Mouse (Mus musculus): ENCODE results near the gene Cyfip2.
"Not testable (repeated sequence)": the region's sequence is repeated elsewhere in the genome, so short reads cannot be mapped to it uniquely, and the experiment has no call there.

Cyfip2 gene

DNA sequence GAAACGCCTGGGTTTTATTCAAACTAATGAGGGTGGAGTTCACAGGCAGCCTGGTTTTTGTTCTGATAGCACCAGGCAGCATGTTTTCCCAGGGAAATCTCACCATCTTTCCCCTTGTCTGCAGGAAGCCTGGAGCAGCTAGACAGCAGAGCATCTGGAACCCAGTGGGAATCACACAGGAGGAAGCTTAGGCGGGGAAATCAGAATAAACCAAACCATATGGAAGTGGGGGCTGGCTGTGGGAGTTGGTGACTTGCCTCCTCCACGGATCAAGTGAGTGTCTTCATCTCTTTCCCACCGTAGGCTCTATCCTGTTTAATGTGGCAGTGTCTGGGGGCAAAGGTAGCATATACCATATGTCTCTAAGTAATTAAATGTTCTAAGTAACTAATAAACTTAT is 127.2 kb downstream of the Cyfip2 start:
- no peak for DNase-seq (ENCODE audit: low spot score)

DNA sequence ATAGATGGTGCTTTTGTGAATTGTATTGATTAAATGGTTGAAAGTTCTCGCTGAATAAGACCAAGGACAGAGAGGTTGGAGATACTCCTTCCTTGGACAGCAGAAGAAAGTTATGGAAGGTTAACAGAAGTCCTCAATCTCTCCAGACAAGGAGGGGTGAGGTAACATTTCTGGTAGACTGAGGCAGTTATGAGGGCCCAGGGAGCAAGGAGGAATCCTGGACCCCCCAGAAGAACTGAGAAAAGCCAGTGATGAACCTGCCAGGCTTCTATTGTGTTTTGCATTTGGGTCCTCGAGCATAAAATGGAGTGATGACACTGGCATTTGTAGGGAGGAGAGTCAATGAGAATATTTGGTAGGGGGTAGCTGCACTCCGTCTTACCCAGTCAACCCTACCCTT is 127.7 kb downstream of the Cyfip2 start:
- DNase-seq (ENCODE audit: low spot score) = no peak

DNA sequence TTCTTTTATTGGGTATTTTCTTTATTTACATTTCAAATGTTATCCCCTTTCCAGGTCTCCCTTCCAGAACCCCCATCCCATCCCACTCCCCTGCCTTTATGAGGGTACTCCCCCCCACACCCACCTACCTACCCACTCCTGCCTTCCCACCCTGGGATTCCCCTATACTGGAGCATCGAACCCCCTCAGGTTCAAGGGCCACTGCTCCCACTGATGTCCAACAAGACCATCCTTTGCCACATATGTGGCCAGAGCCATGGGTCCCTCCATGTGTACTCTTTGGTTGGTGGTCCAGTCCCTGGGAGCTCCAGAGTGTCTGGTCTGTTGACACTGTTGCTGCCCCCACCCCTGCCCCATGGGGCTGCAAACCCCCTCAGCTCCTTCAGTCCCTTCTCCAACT is 130.6 kb downstream of the Cyfip2 start:
- DNase-seq (ENCODE audit: low spot score) = not testable (repeated sequence)

DNA sequence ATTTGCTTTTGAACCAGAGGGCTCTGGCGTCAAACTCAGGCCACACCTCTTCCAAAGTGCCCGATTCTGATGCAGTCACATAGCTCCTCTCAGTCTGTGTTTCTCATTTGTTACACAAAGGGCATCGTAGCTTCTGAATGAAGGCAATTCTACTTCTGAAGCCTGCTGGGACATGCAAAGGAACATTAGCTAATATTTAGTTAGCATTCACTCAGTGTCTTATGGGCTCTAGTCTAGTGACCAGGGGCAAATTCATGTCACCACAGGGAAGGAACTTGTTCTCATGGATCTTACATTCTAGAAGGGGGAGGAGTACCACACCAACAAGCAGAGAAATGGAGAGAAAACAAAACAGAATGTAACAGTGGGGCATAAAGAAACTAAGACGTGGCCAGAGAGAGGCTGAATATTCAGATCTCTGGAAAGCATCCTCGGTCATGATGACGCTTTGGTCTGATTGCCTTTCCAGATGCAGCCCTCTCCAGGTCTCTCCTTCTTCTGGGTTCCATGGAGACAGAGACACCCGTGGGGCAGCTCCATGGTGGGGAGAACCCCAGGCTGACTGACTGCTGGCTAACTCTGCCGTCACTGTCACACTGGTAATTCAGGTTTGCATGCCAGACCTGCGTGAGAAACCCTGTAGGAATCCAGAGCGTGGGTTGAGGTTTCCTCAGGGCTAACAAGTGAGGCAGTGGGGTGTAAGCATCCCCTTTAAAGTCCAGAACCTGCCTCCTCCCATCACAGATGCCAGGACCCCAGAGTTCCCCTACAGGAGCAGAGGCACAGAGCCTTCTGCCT is 135.2 kb downstream of the Cyfip2 start:
- DNase-seq (ENCODE audit: low spot score) = no peak

DNA sequence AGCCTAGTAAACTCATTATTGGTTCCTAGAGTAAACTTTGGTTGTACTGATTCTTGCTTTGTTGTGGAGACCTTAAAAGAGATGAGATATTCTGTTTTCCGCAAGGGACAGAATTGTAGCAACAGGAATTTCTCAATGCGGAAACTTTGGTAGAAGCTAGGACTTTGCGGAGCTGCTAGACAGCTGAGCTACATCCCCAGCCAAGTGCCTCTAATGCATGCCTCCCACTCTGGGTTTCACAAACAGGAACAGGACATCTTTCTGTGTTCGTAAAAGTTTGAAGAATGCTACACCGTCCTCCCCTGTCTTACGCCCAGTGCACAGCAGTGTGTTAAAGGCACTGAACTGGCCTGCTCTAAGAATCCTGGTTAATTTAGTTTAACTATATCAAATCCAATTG is 136.5 kb downstream of the Cyfip2 start:
- DNase-seq (ENCODE audit: low spot score) = no peak

DNA sequence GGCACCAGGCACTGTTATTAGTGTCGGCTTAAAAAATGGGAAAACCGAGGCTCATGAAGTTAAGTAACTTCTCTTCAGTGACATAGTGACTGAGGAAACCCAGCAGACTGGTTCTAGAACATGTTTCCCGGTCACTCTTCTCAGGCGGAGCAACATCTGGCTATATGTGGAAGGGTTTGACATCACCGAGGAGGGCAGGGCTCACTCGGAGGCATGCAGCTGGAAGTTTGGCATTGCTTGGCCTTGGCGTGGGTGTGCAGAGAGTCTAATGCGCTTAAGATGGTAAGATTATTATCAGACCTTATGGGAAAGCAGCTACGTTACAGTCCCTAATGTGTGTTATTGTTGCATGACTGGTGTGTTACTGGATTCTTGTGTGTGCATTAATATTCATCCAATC is 140.5 kb downstream of the Cyfip2 start:
- DNase-seq (ENCODE audit: low spot score) = no peak

DNA sequence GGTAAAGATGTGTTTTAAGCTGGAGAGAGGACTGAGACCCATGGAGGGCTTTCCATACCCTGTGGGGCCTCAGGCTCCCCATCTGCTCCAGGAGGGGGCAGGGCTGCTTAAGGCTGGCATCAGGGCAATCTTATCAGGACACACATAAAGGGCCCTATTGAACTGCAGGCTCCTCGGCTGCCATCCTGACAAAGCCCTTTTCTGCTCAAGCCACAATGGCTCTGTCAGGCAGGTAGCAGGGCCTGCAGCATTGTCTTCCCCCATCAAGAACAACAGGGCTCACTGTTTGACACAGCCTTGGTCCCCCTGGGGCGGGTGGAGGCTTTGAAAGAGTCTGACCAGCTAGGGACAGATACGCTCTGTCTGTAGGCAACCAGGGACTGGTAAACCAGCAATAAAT is 142.8 kb downstream of the Cyfip2 start:
- no peak for DNase-seq (ENCODE audit: low spot score)

DNA sequence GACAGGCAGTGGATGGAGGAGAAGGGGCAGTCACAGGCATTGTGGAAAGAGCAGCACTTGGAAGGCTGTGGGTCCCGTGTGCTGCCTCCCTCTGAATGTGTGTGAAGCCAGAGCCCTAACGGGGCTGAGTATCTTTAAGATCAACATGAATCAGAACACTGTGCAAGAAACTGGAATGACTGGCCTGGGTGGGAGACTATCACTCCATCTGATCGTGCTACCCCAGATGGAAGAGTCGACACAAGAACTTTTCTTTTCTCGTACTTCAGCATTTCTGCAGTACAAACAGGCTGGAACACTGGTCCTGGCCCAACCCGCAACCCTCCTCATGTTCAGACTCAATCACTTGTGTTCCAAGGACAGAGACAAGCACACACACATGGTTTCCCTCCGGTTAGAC is 144.2 kb downstream of the Cyfip2 start:
- no peak for DNase-seq (ENCODE audit: low spot score)

DNA sequence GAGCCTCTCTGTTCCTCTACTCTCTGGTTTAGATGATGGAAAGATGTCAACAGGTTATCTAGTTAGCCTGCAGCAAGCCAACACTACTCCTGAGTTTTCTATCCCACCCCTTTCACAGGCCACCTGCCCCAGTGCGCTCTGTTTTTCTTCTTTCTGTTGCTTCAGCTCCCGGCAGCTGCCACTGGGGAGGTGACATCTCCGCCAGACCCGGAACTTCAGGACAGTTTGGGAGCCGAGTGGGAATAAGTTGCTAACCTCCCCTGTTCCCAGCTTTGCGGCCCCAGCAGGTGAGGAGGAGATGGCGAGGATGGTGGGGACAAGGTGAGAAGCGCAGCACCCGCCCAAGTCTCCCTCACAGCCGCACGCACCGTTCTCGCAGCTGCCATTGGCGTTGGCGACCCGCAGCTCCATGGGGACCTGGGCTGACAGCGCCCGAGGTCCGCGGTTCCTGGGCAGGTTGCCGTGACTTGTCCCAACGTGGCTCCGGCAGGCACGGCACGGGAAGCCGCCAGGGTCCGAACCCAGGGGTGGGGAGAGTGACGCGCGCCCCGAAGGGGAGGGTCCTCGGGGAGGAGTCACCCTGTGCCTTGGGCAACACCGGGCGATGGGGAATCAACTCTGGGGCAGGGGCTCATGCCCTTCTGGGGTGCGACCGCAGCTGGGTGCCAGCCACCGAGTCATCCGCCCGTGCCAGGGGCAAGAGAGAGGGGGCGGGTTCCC is 146.6 kb downstream of the Cyfip2 start, which contains the start of gene Nipal4:
Nipal4 (minus strand) TSS at position 643 of the 720 bp plus-strand sequence.
- peak; percentile 65 for DNase-seq (ENCODE audit: low spot score)

DNA sequence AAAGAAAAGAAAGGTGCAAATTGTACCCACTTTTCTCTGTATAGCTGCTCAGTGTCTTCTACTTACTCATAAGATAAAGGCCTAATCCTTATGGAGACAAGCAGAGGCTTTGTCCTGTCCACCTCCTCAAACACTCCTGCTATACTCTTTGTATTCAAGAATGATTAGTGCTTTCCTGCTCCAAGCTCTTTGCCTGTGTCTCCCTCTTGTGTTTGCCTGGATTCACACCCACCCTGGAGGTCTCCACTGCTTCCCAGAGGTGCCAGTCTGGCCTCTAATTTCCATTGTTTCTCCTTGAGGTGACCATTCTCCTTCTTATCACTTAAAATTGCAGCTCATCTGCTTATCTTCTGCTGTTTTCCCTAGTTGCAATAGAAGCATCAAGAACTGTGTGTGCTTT is 155.2 kb downstream of the Cyfip2 start:
- DNase-seq (ENCODE audit: low spot score) = no peak

DNA sequence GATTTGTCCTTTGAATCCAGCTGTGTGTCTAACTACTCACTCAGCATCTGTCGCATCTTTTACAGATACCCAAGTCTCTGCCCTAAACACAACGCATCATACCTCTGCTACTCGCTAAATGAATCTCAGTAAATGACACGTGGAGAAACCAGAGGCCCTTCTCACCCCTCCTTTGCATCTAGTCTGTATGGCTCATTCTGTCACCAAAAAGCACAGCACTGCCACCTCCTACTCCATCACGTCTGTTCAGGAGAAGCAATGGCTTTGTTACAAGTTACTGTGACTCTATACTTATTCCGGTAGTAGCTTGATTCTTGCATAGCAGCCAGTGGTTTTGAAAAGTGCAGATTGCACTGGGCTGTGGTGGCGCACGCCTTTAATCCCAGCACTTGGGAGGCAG is 155.7 kb downstream of the Cyfip2 start:
- no peak for DNase-seq (ENCODE audit: low spot score)

DNA sequence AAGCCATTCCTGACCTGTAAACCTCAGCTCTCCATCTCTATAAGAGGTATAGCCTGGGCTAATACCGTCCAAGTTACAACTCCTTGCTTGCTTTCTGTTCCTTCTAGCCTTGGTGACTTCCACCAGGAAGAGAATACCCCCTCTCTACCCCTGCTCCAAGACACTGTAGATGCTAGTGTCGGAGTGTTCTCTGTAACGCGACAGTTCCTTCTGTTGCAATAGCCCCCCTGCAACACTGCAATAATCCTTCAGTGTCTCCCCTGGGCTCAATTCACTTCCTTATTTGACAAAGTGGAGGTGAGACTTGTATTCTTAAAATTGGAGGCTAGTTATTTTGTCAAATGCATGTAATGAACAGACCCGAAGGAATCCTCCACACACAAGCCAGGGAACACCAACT is 166.0 kb downstream of the Cyfip2 start:
- no peak for DNase-seq (ENCODE audit: low spot score)

DNA sequence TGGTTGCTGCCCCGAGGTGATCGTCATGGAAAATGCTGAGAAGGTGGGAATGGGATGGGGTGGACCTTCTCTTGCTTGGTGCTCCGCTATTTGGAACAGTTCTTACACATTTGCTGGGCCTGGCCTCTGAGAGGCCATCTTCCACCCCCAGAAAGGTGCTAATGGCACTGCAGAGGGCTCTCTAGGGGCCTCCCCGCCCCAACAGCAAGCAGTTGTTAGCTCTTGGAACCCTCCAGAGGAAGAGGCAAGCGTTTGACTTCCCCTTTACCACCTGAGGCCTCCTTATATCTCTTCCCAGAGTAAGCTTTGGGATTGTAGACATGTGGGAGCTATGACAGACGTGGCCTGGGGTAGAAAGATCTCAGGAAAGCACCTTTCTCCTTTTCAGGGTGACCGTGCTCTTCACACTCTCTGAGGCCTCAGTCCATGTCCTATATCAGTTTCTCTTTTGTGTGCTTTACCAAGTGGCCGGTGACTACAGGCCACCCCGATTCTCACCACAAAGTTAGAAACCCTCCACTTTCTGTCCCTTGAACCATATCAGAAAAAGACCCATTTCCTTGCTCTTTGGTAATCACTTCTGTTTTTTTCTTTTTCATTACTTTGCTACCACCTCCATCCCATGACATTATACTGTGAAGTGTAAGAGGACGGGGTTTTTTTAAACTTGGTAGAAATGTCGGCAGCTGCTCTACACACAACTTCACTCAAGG is 167.3 kb downstream of the Cyfip2 start:
- DNase-seq (ENCODE audit: low spot score) = no peak
